Mouse (Mus musculus): ENCODE measurements around the gene Mpv17. TPM values are rescaled to one million over a fixed set of nuclear protein-coding genes. Genes with fewer than 3 reads are reported as not detected.

Gene Mpv17
- polyA plus RNA-seq, 1 experiment from 2014 or later, result 72.3 TPM

- Histone ChIP-seq H3K9ac (replicated peaks; ENCODE audit: low read depth, low read length) (peak within 1 kb of the TSS; percentile 69), H3K4me3 (ENCODE audit: low read depth, low read length) (peak within 1 kb of the TSS; percentile 88), H3K27ac (ENCODE audit: low read length) (peak within 1 kb of the TSS; percentile 80), H3K36me3 (ENCODE audit: control insufficient read depth, insufficient read depth, low read length) (peaks cover 58% of the 10 kb centered on the region), H3K4me2 (replicated peaks; ENCODE audit: low read depth, low read length) (peak within 1 kb of the TSS; percentile 78), H3K4me1 (ENCODE audit: control insufficient read depth, insufficient read depth, low read length) (peaks cover 14% of the 10 kb centered on the region; the same call in 1 of the 2 replicates), H3K9me3 (ENCODE audit: control insufficient read depth, low read depth, low read length) (no peaks in the 10 kb centered on the region), H3K27me3 (ENCODE audit: control insufficient read depth, insufficient read depth, low read length) (no peaks in the 10 kb centered on the region)
- peak; percentile 95 for ATAC-seq (ENCODE audit: insufficient number of reproducible peaks, insufficient read depth, low FRiP score, low read depth)
- WGBS, result under 1% methylated on average over 48 of the region's 48 CpGs
Measured at GRCm38 (mm10) chr5:31192939-31193630, 39.0 kb upstream of the Mpv17 start, which contains the start of the genes Snx17 and Eif2b4. TSS of gene Snx17 (plus strand) at chr5:31193227. TSS of gene Eif2b4 (minus strand) at chr5:31193430.

GRCm38 (mm10) chr5:31192045-31192938 lies 38.2 kb upstream of the Mpv17 start:
- Histone ChIP-seq H3K4me1 (ENCODE audit: control insufficient read depth, insufficient read depth, low read length) (peaks cover 14% of the 10 kb centered on the region; the same call in 1 of the 2 replicates), H3K9ac (replicated peaks; ENCODE audit: low read depth, low read length) (peak overlapping the region; percentile 67), H3K9me3 (ENCODE audit: control insufficient read depth, low read depth, low read length) (no peaks in the 10 kb centered on the region), H3K27ac (ENCODE audit: low read length) (peak overlapping the region; percentile 80; the same call in 1 of the 2 replicates), H3K36me3 (ENCODE audit: control insufficient read depth, insufficient read depth, low read length) (peaks cover 58% of the 10 kb centered on the region), H3K27me3 (ENCODE audit: control insufficient read depth, insufficient read depth, low read length) (no peaks in the 10 kb centered on the region), H3K4me2 (replicated peaks; ENCODE audit: low read depth, low read length) (peak overlapping the region; percentile 78), H3K4me3 (ENCODE audit: low read depth, low read length) (peak overlapping the region; percentile 88)
- WGBS, result 12% methylated on average over 42 of the region's 42 CpGs
- ATAC-seq (ENCODE audit: insufficient number of reproducible peaks, insufficient read depth, low FRiP score, low read depth), result peak; percentile 60

GRCm38 (mm10) chr5:31190201-31190600 lies 36.1 kb upstream of the Mpv17 start:
- WGBS, result 91% methylated on average over 9 of the region's 9 CpGs
- H3K27me3 ChIP-seq (ENCODE audit: control insufficient read depth, insufficient read depth, low read length), result no peaks in the 10 kb centered on the region
- no peak overlapping the region for H3K27ac ChIP-seq (ENCODE audit: low read length)
- H3K36me3 ChIP-seq (ENCODE audit: control insufficient read depth, insufficient read depth, low read length), result peaks cover 41% of the 10 kb centered on the region
- peaks cover 14% of the 10 kb centered on the region; the same call in 1 of the 2 replicates for H3K4me1 ChIP-seq (ENCODE audit: control insufficient read depth, insufficient read depth, low read length)
- no peak for ATAC-seq (ENCODE audit: insufficient number of reproducible peaks, insufficient read depth, low FRiP score, low read depth)
- no peak overlapping the region for H3K4me3 ChIP-seq (ENCODE audit: low read depth, low read length)
- H3K9ac ChIP-seq (replicated peaks; ENCODE audit: low read depth, low read length), result no peak overlapping the region
- no peaks in the 10 kb centered on the region for H3K9me3 ChIP-seq (ENCODE audit: control insufficient read depth, low read depth, low read length)
- no peak overlapping the region for H3K4me2 ChIP-seq (replicated peaks; ENCODE audit: low read depth, low read length)

GRCm38 (mm10) chr5:31188223-31188840 lies 34.3 kb upstream of the Mpv17 start:
- H3K27me3 ChIP-seq (ENCODE audit: control insufficient read depth, insufficient read depth, low read length), result no peaks in the 10 kb centered on the region
- H3K36me3 ChIP-seq (ENCODE audit: control insufficient read depth, insufficient read depth, low read length), result peaks cover 34% of the 10 kb centered on the region
- ATAC-seq (ENCODE audit: insufficient number of reproducible peaks, insufficient read depth, low FRiP score, low read depth), result no peak
- H3K9ac ChIP-seq (replicated peaks; ENCODE audit: low read depth, low read length), result no peak overlapping the region
- H3K4me2 ChIP-seq (replicated peaks; ENCODE audit: low read depth, low read length), result no peak overlapping the region
- whole genome bisulfite sequencing, result 77% methylated on average over 4 of the region's 4 CpGs
- H3K4me1 ChIP-seq (ENCODE audit: control insufficient read depth, insufficient read depth, low read length), result peaks cover 8% of the 10 kb centered on the region; the same call in 1 of the 2 replicates
- H3K27ac ChIP-seq (ENCODE audit: low read length), result no peak overlapping the region
- H3K9me3 ChIP-seq (ENCODE audit: control insufficient read depth, low read depth, low read length), result no peaks in the 10 kb centered on the region
- H3K4me3 ChIP-seq (ENCODE audit: low read depth, low read length), result no peak overlapping the region

- H3K9ac ChIP-seq (replicated peaks; ENCODE audit: low read depth, low read length), result no peak overlapping the region
- no peak overlapping the region for H3K27ac ChIP-seq (ENCODE audit: low read length)
- peaks cover 16% of the 10 kb centered on the region for H3K36me3 ChIP-seq (ENCODE audit: control insufficient read depth, insufficient read depth, low read length)
- no peak for ATAC-seq (ENCODE audit: insufficient number of reproducible peaks, insufficient read depth, low FRiP score, low read depth)
- WGBS, result 53% methylated on average over 4 of the region's 4 CpGs
- no peaks in the 10 kb centered on the region for H3K27me3 ChIP-seq (ENCODE audit: control insufficient read depth, insufficient read depth, low read length)
- H3K4me2 ChIP-seq (replicated peaks; ENCODE audit: low read depth, low read length), result no peak overlapping the region
- H3K9me3 ChIP-seq (ENCODE audit: control insufficient read depth, low read depth, low read length), result no peaks in the 10 kb centered on the region
- H3K4me1 ChIP-seq (ENCODE audit: control insufficient read depth, insufficient read depth, low read length), result no peaks in the 10 kb centered on the region
- no peak overlapping the region for H3K4me3 ChIP-seq (ENCODE audit: low read depth, low read length)
Measured at GRCm38 (mm10) chr5:31183678-31184077, 29.6 kb upstream of the Mpv17 start.

- H3K9me3 ChIP-seq (ENCODE audit: control insufficient read depth, low read depth, low read length), result no peaks in the 10 kb centered on the region
- H3K36me3 ChIP-seq (ENCODE audit: control insufficient read depth, insufficient read depth, low read length), result no peaks in the 10 kb centered on the region
- 94% methylated on average over 9 of the region's 9 CpGs for WGBS
- ATAC-seq (ENCODE audit: insufficient number of reproducible peaks, insufficient read depth, low FRiP score, low read depth), result no peak
- H3K9ac ChIP-seq (replicated peaks; ENCODE audit: low read depth, low read length), result no peak overlapping the region
- no peaks in the 10 kb centered on the region for H3K4me1 ChIP-seq (ENCODE audit: control insufficient read depth, insufficient read depth, low read length)
- H3K27me3 ChIP-seq (ENCODE audit: control insufficient read depth, insufficient read depth, low read length), result no peaks in the 10 kb centered on the region
- no peak overlapping the region for H3K4me3 ChIP-seq (ENCODE audit: low read depth, low read length)
- H3K4me2 ChIP-seq (replicated peaks; ENCODE audit: low read depth, low read length), result no peak overlapping the region
- no peak overlapping the region for H3K27ac ChIP-seq (ENCODE audit: low read length)
Measured at GRCm38 (mm10) chr5:31181183-31181770, 27.2 kb upstream of the Mpv17 start.

- Histone ChIP-seq H3K4me2 (replicated peaks; ENCODE audit: low read depth, low read length) (peak within 1 kb of the TSS; percentile 72), H3K9me3 (ENCODE audit: control insufficient read depth, low read depth, low read length) (no peaks in the 10 kb centered on the region), H3K27me3 (ENCODE audit: control insufficient read depth, insufficient read depth, low read length) (no peaks in the 10 kb centered on the region), H3K9ac (replicated peaks; ENCODE audit: low read depth, low read length) (peak within 1 kb of the TSS; percentile 63), H3K27ac (ENCODE audit: low read length) (peak within 1 kb of the TSS; percentile 97), H3K4me1 (ENCODE audit: control insufficient read depth, insufficient read depth, low read length) (no peaks in the 10 kb centered on the region), H3K4me3 (ENCODE audit: low read depth, low read length) (peak within 1 kb of the TSS; percentile 93), H3K36me3 (ENCODE audit: control insufficient read depth, insufficient read depth, low read length) (no peaks in the 10 kb centered on the region)
- under 1% methylated on average over 57 of the region's 59 CpGs for WGBS
- peak; percentile 96 for ATAC-seq (ENCODE audit: insufficient number of reproducible peaks, insufficient read depth, low FRiP score, low read depth)
Measured at GRCm38 (mm10) chr5:31179766-31180630, 25.9 kb upstream of the Mpv17 start, which contains the start of the genes Gm29609 and Gtf3c2. TSS of gene Gm29609 (minus strand) at chr5:31179911. TSS of gene Gtf3c2 (minus strand) at chr5:31180144.

All from stomach, embryonic 14.5 days (tissue).